Mouse (Mus musculus) cerebellum, postnatal 25 days (tissue): Measurements from ENCODE around the gene Gm10518.
"Not testable (repeated sequence)": the region's sequence is repeated elsewhere in the genome, so short reads cannot be mapped to it uniquely, and the experiment has no call there.

Experiments used
- DNase-seq, 2 experiments: peaks; one replicate each; pipeline ENCODE4 v3.0.0; 2021; ENCODE audit warnings: mixed read lengths in 2 of 2

Gene Gm10518

GRCm38 (mm10) chr1:179802610-179803512 is at the start of gene Gm10518:
Gm10518 (plus strand) TSS chr1:179803376.
- peak in 1 of 2 experiments; percentile 83 for DNase-seq

DNA sequence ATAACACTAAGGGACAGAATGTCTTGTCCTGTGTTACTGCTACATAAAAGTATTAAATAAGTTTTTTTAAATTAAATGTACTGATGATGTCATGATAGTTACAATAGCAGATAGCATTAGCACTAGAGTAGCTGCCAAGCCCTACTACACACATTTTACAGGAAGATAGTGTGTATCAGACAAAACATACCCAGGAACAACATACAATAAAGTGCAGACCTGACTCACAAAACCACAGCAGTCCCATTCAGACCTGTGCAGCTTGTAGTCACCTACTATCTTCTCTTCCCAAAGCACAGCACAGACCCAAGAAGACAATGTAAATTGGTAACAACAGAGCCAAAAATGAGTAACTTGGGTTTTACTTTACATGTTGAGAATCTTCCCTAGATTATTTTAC is 46.7 kb upstream of the Gm10518 start:
- no peak for DNase-seq

- DNase-seq = no peak
These were observed 43.1 kb upstream of the Gm10518 start for GRCm38 (mm10) chr1:179760086-179760485.

DNA sequence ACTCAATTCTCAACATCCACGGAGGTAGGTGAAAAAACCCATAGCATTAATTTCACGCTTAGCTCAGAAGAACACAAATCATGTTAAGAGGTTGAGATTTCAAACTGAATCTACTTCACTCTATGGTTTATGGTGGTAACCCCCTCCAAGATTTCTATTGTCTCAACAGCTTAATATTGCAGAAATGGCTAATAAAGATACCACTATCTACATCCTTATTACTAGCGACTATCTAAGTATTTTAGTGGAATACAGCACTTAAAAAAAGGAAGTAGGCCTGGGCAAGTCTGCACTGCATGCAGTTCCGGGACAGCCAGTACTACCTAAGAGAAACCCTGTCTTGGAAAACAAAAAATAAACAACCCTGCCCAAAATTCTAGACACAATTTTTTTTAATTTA is 42.6 kb upstream of the Gm10518 start:
- DNase-seq = no peak

- DNase-seq = no peak
These were observed 26.3 kb upstream of the Gm10518 start for GRCm38 (mm10) chr1:179776831-179777230.

DNA sequence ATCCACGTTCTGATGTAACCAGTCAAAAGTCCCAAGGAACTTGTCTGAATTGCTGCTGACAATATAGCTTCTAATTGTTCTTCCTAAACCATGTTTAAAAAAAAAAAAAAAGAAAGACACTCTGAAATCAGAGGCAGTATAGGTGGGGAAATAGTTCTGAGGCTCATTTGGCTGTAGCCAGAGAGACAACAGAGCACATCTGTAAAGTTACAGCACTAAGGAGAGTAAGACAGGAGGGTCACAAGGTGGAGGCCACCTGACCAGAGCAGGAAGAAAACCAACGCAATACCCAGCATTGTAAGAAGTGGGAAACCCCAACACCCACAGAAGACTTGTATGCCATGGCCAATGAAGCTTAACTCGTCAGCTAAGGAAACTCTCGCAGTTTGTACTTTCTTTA is 19.1 kb upstream of the Gm10518 start:
- DNase-seq = no peak

DNA sequence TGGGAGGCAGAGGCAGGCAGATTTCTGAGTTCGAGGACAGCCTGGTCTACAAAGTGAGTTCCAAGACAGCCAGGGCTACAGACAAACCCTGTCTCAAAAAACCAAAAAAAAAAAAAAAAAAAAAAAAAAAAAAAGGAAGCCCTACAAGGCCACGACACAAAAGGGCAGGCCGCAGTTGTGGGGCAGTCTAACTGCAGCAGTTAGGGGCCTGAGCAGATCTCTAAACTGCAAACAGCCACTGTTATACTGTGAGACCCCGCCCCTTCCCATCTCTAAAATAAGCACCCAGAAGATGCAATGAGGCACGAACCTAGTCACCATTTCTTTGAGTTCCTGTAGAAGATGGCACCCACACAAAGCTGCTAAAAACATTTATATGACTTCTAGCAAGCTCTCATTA is 17.7 kb upstream of the Gm10518 start:
- DNase-seq = no peak

- DNase-seq = no peak
These were observed 15.9 kb upstream of the Gm10518 start for GRCm38 (mm10) chr1:179787281-179787680.

GRCm38 (mm10) chr1:179798794-179799193 is 4.4 kb upstream of the Gm10518 start:
- DNase-seq = no peak

DNA sequence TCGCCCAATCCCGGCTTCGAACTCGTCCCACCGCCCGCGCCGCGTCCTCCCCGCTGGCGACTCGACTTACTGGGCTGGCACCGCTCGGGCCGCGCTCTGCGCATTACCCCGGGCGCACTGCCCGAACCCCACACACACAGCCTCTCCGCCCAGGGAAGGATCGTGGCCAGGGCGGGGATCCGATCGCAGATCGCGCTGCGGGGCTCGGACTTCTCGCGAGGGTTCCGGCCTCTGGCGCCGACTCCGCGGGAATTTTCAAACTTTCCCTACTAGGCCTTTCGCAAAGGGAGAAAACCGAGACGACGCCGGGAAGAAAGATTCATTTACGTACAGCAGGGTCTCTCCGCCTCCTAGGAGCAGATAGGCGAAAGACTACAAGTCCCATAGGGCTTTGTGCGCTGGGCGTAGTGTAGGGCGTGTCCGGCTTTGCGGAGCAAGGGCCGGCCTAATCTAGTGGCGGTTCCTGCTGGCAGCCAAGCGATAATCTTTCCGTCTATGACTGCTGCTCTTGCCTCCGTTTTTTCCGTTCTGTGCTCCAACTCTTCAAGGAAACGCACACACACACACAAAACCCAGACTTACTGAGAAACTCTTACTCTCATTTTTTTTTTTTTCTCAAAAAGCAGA is 450 bp downstream of the Gm10518 start, which contains the start of gene Ahctf1:
Gene Ahctf1, minus strand, starts transcription at position 168 of the 627 bp plus-strand sequence.
- DNase-seq = peak; percentile 99

DNA sequence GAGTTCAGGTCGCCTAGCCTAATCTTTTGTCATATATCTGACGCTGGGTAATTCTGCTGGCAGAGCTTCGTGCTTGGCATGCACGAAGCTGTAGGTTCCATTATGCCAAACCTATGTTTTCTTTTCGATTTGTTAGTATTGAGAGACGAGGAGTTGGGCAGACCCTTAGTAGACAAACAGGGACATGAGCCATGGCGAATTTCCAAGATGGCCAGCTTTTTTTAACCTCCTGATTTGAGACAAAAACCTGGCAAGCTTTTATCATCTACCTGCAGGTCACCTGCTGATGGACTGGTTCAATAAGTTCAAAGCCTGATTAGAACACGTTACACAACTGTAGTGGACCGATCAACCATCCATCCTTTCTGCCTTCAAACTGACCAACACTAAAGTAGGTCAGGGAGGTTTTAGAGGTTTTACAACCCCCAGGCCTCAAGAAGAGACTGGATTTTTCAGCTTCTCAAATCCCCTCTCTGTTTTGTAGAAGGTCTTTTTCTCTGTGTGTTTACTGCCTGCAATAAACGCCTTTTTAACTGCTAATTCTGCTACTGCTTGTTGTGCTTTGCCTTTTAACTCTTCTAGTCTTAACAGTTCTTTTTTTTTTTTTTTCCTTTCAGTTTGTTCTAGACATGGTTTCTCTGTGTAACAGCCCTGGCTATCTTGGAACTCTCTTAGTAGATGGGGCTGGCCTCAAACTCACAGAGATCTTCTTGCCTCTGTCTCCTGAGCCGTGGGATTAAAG is 1.1 kb downstream of the Gm10518 start:
- DNase-seq = no peak

DNA sequence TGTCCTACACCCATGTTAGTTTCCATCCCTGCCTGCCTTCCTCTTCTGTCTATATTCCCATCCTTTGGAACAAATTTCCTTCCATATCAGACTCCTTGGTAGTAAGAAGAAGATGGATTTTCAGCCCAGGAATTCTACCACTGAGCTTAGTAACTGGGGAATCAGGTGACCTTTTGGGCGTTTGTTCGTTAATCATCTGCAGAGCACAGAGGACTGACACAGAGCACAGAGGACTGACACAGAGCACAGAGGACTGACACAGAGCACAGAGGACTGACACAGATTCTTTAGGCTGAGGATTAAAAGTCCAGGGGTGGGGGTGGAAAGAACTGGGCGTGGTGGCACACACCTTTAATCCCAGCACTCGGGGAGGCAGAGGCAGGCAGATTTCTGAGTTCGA is 2.6 kb downstream of the Gm10518 start:
- no peak for DNase-seq

GRCm38 (mm10) chr1:179807468-179807867 is 4.3 kb downstream of the Gm10518 start:
- no peak for DNase-seq

- DNase-seq = no peak
These were observed 5.1 kb downstream of the Gm10518 start for GRCm38 (mm10) chr1:179808300-179808699.

GRCm38 (mm10) chr1:179813385-179813784 is 10.2 kb downstream of the Gm10518 start:
- no peak for DNase-seq

GRCm38 (mm10) chr1:179814616-179815015 is 11.4 kb downstream of the Gm10518 start:
- DNase-seq = no peak

DNA sequence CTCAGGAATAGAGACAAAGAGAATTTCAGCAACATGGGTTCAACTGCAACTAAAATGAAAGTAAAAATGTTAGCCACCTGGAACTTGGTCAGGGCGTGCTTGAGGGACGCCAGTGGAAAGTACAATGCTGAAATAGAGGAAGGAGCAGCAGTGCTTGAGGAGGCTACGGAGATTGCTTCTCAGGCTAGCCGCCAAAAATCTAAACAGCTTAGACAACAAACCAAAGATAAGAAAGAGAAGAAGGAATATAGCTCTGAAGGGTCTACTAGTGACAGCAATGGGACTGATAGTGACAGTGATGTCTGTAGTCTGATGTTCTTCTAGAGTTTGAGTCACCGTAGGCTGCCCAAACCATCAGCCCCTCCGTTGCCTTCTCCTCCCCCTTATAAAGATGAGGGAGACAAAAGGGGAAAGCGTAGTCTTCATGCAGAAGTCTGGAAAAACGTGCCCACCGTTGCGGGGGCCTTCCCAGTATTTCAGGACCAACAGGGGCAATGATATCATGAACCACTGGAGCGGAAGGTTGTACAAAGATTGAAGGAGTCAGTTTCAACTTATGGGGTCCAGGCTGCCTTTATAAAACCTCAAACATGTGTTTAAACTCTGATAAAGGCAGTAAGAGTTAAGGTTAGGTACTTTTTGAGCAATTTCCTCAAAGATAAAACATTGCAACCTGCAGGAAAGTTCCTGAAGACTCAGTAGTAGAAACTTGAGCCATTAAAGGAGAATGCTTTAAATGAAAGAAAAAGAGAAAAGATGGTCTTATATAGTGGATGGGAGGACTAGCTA is 15.5 kb downstream of the Gm10518 start:
- not testable (repeated sequence) for DNase-seq

DNA sequence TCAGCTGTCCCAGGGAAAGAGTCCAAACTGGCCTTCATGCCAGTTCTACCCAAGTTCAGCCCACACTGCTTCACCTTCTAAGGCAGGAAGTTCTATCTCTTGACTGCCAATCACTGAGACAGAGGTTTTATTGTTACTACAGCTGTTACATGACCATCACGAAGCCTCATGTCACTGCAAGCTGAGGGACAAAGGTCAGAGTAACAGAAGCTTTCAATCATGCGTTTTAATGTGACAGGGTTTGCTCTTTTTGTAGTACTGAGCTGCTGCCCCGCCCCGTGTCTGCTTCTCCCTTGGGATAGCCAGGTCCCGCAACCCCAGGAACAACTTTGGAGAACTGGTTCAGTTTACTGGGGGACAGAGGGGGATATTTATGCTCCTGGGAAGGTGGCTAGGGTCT is 21.4 kb downstream of the Gm10518 start:
- no peak for DNase-seq

DNA sequence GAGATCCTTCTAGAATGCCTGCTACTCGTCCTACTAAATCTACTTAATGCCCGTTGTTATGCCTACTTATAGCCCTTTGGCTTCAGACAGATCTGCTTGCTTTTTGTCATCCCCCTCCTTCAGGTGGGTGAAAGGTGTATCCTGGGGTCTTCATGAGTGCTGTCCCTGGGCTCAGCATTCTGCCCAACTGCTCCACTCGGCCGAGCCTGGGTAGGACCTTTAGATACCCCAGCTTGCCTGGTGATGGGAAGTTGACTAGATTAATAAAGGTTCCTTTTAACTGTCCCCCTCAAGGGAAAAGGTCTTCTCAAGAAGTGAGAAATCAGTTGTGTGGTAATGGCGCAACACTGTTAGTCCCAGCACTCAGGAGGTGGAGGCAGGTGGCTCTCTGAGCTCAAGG is 24.9 kb downstream of the Gm10518 start:
- no peak for DNase-seq

GRCm38 (mm10) chr1:179828900-179829299 is 25.7 kb downstream of the Gm10518 start:
- DNase-seq = no peak

GRCm38 (mm10) chr1:179832710-179833240 is 29.6 kb downstream of the Gm10518 start:
- no peak for DNase-seq

- no peak for DNase-seq
These were observed 30.4 kb downstream of the Gm10518 start for GRCm38 (mm10) chr1:179833596-179833995.
